Mouse (Mus musculus): ENCODE measurements around the gene Gramd1b. TPM values are rescaled to one million over a fixed set of nuclear protein-coding genes. Genes with fewer than 3 reads are reported as not detected.

The Gramd1b gene
- polyA plus RNA-seq, 1 experiment from 2014 or later, result 5.8 TPM

DNA sequence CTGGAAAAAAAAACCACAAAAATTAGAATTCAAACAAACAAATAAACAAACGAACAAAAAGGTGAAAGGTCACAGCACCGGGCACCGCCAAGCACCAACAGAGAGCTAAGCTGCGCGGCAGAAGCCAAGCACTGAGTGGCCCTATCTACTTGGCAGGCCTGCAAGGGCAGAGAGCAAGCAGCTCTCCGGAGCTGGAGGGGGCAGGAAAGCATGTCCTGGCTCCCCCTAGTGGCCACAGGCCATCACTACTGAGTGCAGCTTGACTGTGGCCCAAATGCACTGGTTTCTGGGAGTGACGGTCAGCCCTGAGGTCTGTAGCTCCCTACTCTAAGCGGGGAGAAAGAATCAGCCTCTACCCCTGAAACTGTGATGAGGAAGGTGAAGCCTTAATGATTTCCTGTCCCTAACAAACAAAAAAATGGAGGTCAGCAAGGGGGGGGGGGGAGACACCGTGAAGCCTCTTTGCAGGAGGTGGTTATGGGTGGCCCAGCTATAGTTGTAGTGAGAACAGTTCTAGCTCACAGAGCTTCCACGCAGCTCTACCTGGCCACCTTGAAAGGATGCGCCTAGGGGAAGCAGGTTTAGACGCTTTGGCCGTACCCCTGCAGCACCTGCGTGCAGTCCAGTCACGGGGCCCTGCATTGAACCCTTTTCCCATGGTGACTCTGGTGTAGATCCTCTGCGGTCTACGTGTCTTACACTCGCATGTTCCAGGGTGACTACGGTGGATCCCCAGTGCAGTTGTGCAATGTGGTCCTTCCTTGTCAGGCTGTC lies 200.4 kb downstream of the Gramd1b start:
- no peak overlapping the region for H3K4me3 ChIP-seq
- peaks cover 20% of the 10 kb centered on the region for H3K4me1 ChIP-seq
- peak; percentile 55; the same call in 1 of the 2 replicates for ATAC-seq (ENCODE audit: extremely low read depth, insufficient number of reproducible peaks, low FRiP score, low TSS enrichment)
- H3K27me3 ChIP-seq (replicated peaks), result no peaks in the 10 kb centered on the region
- WGBS, result 52% methylated on average over 19 of the region's 19 CpGs
- no peak overlapping the region for H3K9ac ChIP-seq
- H3K36me3 ChIP-seq, result no peaks in the 10 kb centered on the region
- H3K9me3 ChIP-seq, result no peaks in the 10 kb centered on the region
- no peak overlapping the region for H3K4me2 ChIP-seq
- no peak overlapping the region for H3K27ac ChIP-seq (replicated peaks)

GRCm38 (mm10) chr9:40326260-40326915 lies 204.8 kb downstream of the Gramd1b start:
- H3K36me3 ChIP-seq, result no peaks in the 10 kb centered on the region
- H3K27ac ChIP-seq (replicated peaks), result peak overlapping the region; percentile 57
- 26% methylated on average over 7 of the region's 7 CpGs for WGBS
- H3K9ac ChIP-seq, result 0 out of 2 replicates have a peak overlapping the region, but pooled peaks have one; percentile 34
- H3K4me2 ChIP-seq, result peak overlapping the region; percentile 54
- H3K9me3 ChIP-seq, result no peaks in the 10 kb centered on the region
- H3K4me1 ChIP-seq, result peaks cover 41% of the 10 kb centered on the region
- H3K27me3 ChIP-seq (replicated peaks), result no peaks in the 10 kb centered on the region
- ATAC-seq (ENCODE audit: extremely low read depth, insufficient number of reproducible peaks, low FRiP score, low TSS enrichment), result no peak
- H3K4me3 ChIP-seq, result no peak overlapping the region

GRCm38 (mm10) chr9:40324826-40325225 lies 206.4 kb downstream of the Gramd1b start:
- no peaks in the 10 kb centered on the region for H3K27me3 ChIP-seq (replicated peaks)
- peak overlapping the region; percentile 57 for H3K27ac ChIP-seq (replicated peaks)
- no peak overlapping the region for H3K4me3 ChIP-seq
- 0 out of 2 replicates have a peak overlapping the region, but pooled peaks have one; percentile 30 for H3K9ac ChIP-seq
- H3K4me1 ChIP-seq, result peaks cover 51% of the 10 kb centered on the region
- ATAC-seq (ENCODE audit: extremely low read depth, insufficient number of reproducible peaks, low FRiP score, low TSS enrichment), result no peak
- peak overlapping the region; percentile 54 for H3K4me2 ChIP-seq
- no peaks in the 10 kb centered on the region for H3K36me3 ChIP-seq
- no peaks in the 10 kb centered on the region for H3K9me3 ChIP-seq
- 81% methylated on average over 6 of the region's 6 CpGs for WGBS

DNA sequence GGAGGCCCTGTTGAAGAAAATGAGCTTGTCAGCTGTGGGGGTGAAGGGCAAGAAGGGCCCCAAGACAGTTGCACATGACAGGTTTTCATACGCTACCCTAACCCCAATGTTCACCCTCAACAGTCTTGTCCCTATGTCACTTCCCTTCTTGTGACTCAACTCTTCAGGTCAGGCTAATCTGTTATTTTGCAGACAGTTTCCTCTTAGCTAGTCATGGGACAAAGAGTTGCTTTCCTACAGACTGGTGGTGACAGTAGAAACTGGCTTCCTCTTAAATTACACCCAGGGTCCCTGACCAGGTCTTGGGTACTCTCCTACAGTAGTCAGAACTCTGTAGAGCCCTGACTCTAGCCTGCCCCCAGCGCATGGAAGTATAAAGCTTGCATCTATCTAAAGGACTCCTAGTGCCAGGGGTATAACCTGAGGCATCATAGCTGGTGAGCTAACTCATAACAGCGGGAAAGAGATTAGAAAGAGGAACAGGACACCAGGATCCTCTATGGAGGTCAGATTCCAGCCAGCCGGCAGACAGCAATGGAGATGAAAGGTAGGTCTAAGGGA lies 206.9 kb downstream of the Gramd1b start:
- Histone ChIP-seq H3K4me3 (no peak overlapping the region), H3K4me1 (peaks cover 51% of the 10 kb centered on the region), H3K9ac (no peak overlapping the region), H3K27me3 (replicated peaks) (no peaks in the 10 kb centered on the region), H3K4me2 (no peak overlapping the region), H3K36me3 (no peaks in the 10 kb centered on the region), H3K27ac (replicated peaks) (no peak overlapping the region), H3K9me3 (no peaks in the 10 kb centered on the region)
- no peak for ATAC-seq (ENCODE audit: extremely low read depth, insufficient number of reproducible peaks, low FRiP score, low TSS enrichment)
- 79% methylated on average over 4 of the region's 4 CpGs for WGBS

- no peaks in the 10 kb centered on the region for H3K9me3 ChIP-seq
- no peak overlapping the region for H3K27ac ChIP-seq (replicated peaks)
- H3K4me1 ChIP-seq, result peaks cover 51% of the 10 kb centered on the region
- no peak for ATAC-seq (ENCODE audit: extremely low read depth, insufficient number of reproducible peaks, low FRiP score, low TSS enrichment)
- no peak overlapping the region for H3K4me2 ChIP-seq
- H3K36me3 ChIP-seq, result no peaks in the 10 kb centered on the region
- no peak overlapping the region for H3K4me3 ChIP-seq
- no peaks in the 10 kb centered on the region for H3K27me3 ChIP-seq (replicated peaks)
- 74% methylated on average over 6 of the region's 6 CpGs for WGBS
- no peak overlapping the region for H3K9ac ChIP-seq
Observed at GRCm38 (mm10) chr9:40323773-40324172, 207.4 kb downstream of the Gramd1b start.

DNA sequence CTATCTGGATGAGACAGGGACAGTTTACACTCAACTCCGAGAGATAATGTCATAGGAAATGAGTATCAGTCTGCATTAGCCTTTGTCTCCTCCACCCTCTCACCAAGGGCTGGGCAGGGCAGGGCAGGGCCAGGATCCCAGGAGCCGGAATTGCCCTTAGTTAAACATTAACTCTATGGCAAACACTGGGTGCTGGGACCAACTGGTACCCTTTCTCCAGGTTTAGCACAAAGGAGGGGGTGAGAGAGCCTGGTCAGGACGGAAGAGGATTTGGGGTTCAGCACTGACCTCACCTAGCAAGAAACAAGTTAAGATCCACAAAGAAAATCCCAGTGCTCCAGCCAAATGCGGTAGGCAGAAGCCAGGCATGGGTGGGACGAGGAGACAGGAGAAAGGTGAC lies 208.0 kb downstream of the Gramd1b start:
- H3K4me1 ChIP-seq, result peaks cover 51% of the 10 kb centered on the region
- H3K9me3 ChIP-seq, result no peaks in the 10 kb centered on the region
- H3K27me3 ChIP-seq (replicated peaks), result no peaks in the 10 kb centered on the region
- no peak overlapping the region for H3K4me2 ChIP-seq
- 82% methylated on average over 5 of the region's 5 CpGs for WGBS
- H3K9ac ChIP-seq, result no peak overlapping the region
- no peak overlapping the region for H3K27ac ChIP-seq (replicated peaks)
- no peak for ATAC-seq (ENCODE audit: extremely low read depth, insufficient number of reproducible peaks, low FRiP score, low TSS enrichment)
- H3K36me3 ChIP-seq, result no peaks in the 10 kb centered on the region
- no peak overlapping the region for H3K4me3 ChIP-seq

DNA sequence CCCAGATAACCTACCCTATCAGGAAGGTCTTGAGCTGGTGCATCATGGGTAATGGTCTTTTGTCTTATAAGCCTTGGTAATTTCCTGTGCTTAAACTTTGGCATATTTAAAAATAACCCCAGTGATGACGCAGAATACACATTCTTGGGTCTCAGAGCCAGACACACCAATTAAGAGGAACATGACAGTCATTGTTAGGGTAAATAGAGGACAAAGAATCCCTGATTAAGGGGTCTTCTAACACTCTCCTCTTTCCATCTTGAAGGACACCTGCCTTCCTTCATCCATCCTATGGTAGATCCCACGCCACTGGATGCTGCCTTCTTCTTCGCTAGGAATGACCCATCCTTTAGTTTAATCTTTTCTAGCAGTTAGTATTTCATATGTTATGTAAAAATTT lies 208.8 kb downstream of the Gramd1b start:
- Histone ChIP-seq H3K27me3 (replicated peaks) (no peaks in the 10 kb centered on the region), H3K27ac (replicated peaks) (no peak overlapping the region), H3K4me3 (no peak overlapping the region), H3K9me3 (no peaks in the 10 kb centered on the region), H3K36me3 (peaks cover 3% of the 10 kb centered on the region), H3K4me2 (no peak overlapping the region), H3K9ac (no peak overlapping the region), H3K4me1 (peaks cover 53% of the 10 kb centered on the region)
- no peak for ATAC-seq (ENCODE audit: extremely low read depth, insufficient number of reproducible peaks, low FRiP score, low TSS enrichment)
- WGBS, result 80% methylated on average over 3 of the region's 3 CpGs

DNA sequence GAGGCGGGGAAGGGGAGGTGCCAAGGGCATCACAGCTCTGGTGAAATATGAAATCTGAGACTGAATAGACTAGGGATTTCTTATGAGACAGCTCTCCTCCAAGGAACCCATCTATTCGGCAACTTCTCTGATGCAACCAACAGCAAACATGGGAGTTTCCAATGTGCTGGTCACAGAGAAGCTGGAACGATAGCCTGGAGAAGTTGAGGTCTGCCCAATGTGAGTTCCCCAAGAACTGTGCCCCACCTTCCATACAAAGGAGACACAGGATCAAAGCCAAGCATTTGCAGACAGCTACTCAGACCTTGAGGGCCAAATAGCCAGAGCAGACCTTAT lies 209.5 kb downstream of the Gramd1b start:
- Histone ChIP-seq H3K9me3 (no peaks in the 10 kb centered on the region), H3K4me3 (no peak overlapping the region), H3K4me2 (no peak overlapping the region), H3K4me1 (peaks cover 55% of the 10 kb centered on the region), H3K27ac (replicated peaks) (peak overlapping the region; percentile 59; the same call in 1 of the 2 replicates), H3K27me3 (replicated peaks) (no peaks in the 10 kb centered on the region), H3K36me3 (peaks cover 10% of the 10 kb centered on the region), H3K9ac (no peak overlapping the region)
- no peak for ATAC-seq (ENCODE audit: extremely low read depth, insufficient number of reproducible peaks, low FRiP score, low TSS enrichment)
- WGBS, result 66% methylated on average over 3 of the region's 3 CpGs

GRCm38 (mm10) chr9:40320879-40321667 lies 210.1 kb downstream of the Gramd1b start:
- H3K27ac ChIP-seq (replicated peaks), result peak overlapping the region; percentile 59
- H3K4me3 ChIP-seq, result no peak overlapping the region
- WGBS, result 47% methylated on average over 12 of the region's 12 CpGs
- no peak overlapping the region for H3K9ac ChIP-seq
- no peaks in the 10 kb centered on the region for H3K9me3 ChIP-seq
- no peaks in the 10 kb centered on the region for H3K27me3 ChIP-seq (replicated peaks)
- H3K4me1 ChIP-seq, result peaks cover 49% of the 10 kb centered on the region
- ATAC-seq (ENCODE audit: extremely low read depth, insufficient number of reproducible peaks, low FRiP score, low TSS enrichment), result peak; percentile 59
- H3K36me3 ChIP-seq, result peaks cover 14% of the 10 kb centered on the region
- H3K4me2 ChIP-seq, result peak overlapping the region; percentile 22; the same call in 1 of the 2 replicates

- no peak overlapping the region for H3K4me3 ChIP-seq
- ATAC-seq (ENCODE audit: extremely low read depth, insufficient number of reproducible peaks, low FRiP score, low TSS enrichment), result no peak
- H3K4me1 ChIP-seq, result peaks cover 43% of the 10 kb centered on the region
- H3K27me3 ChIP-seq (replicated peaks), result no peaks in the 10 kb centered on the region
- peaks cover 18% of the 10 kb centered on the region for H3K36me3 ChIP-seq
- no peak overlapping the region for H3K9ac ChIP-seq
- peak overlapping the region; percentile 59 for H3K27ac ChIP-seq (replicated peaks)
- no peaks in the 10 kb centered on the region for H3K9me3 ChIP-seq
- WGBS, result 80% methylated on average over 8 of the region's 8 CpGs
- peak overlapping the region; percentile 22 for H3K4me2 ChIP-seq
Observed at GRCm38 (mm10) chr9:40320405-40320804, 210.8 kb downstream of the Gramd1b start.

DNA sequence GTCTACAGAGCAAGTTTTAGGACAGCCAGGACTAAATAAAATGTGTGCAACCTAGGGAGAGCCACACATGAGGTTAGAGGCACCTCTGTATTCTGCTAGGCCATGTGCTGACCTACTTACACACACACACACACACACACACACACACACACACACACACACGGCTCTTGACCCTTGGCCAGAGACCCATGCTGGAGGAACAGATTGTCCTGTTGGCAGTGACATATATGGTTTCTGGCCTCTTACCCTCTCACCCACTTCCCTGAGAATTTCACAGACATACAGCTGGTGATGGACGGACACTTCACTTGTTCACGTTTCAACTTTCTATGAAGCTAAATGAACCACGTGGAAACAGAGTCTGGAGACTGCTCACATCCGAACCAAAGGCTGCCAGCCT lies 212.4 kb downstream of the Gramd1b start:
- 82% methylated on average over 5 of the region's 5 CpGs for WGBS
- no peak overlapping the region for H3K4me2 ChIP-seq
- H3K4me1 ChIP-seq, result peaks cover 35% of the 10 kb centered on the region
- H3K36me3 ChIP-seq, result peaks cover 33% of the 10 kb centered on the region
- no peak overlapping the region for H3K9ac ChIP-seq
- H3K27me3 ChIP-seq (replicated peaks), result no peaks in the 10 kb centered on the region
- no peak for ATAC-seq (ENCODE audit: extremely low read depth, insufficient number of reproducible peaks, low FRiP score, low TSS enrichment)
- no peak overlapping the region for H3K27ac ChIP-seq (replicated peaks)
- H3K9me3 ChIP-seq, result no peaks in the 10 kb centered on the region
- no peak overlapping the region for H3K4me3 ChIP-seq
